Mouse (Mus musculus): Measurements from ENCODE around the gene Farsa. TPM values are rescaled to one million over a fixed set of nuclear protein-coding genes. Genes with fewer than 3 reads are reported as not detected.
A peak's percentile ranks its signal among the peaks of the same experiment; 100 is the strongest.

Farsa gene
- 10 to 100 TPM; 23.8 to 24.9 TPM for total RNA-seq (2021)
- long read RNA-seq, experiment 1, transcript Farsa-201 (13 exons, 1,826 nt), result major isoform, 39 of 44 reads
- long read RNA-seq, experiment 1, partial matches to known transcripts, result 3 of 44 reads
- long read RNA-seq, experiment 1, other reads (novel, unspliced or antisense), result 0 of 44 reads
- long read RNA-seq, experiment 2, transcript Farsa-201 (13 exons, 1,826 nt), result major isoform, 34 of 39 reads
- long read RNA-seq, experiment 2, partial matches to known transcripts, result 2 of 39 reads
- long read RNA-seq, experiment 2, other reads (novel, unspliced or antisense), result 2 of 39 reads

DNA sequence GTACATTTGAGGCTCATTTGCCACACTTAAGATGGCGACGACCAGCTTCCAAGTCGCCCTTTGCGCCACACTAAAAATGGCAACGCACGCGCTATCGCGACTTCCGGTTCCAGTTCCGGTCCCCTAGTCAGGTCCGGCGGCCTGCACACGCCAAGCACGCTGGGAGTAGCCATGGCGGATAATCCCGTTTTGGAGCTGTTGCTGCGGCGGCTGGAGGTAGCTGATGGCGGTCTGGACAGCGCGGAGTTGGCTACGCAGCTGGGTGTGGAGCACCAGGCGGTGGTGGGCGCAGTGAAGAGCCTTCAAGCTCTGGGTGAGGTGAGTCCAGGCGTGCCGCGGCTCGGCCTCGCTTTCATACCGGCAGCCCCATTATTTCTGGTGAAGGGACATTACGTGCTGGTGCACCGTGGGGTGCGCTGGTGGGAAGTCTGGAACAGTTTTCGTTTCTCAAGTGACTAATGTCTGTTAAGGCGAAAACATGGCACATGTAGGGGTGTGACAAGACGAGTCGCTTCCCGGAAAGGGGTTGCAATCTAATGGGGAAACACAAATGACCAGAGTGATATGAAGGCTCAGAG, at the start of gene Farsa:
TSS of gene Farsa (plus strand) at position 126 of the 578 bp plus-strand sequence.
- Histone ChIP-seq H3K27ac (peak within 1 kb of the TSS; percentile 97), H3K4me3 (peak within 1 kb of the TSS; percentile 96)
- intact Hi-C loops (cut with DNase I), result no loop called here
- DNase-seq, result peak; percentile 96
- no peak for TF ChIP-seq CTCF (IDR thresholded peaks at IDR 0.05)

DNA sequence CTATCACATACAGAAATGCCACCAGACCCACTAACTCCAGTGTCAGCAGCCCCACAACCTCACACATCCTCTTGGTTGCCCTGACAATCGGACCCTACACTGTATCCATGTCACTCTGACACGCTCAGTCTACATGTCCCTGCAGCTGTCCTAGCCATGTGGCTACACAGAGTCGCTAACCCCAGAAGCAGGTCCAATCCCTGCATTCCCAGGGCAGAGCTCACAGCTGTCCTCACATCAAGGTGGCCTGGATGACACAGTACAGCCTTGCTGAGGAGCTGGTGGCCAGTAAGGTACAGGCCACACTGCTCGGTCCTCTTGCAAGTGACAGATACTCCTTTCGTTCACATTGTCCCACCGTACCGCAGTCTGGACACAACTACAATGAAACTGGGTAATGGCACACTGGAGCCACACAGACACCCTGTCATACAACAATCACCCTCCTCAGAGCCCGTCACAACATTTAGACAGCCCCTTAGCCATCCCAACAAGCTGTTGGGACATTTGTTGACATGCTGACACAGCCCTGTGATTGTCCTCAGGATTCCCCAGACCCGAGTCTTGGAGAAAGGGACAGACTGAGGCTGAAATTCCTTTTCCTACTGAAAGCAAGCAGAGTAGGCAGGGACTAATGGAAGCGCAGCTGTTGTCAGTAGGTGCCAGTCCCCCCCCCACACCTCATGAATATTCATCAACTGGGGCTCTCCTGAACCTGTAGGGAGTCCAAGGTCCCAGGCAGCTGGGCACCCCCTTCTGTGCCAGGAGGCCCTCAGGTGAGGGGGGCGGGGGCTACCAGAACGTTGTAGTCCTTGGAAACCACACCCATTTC, 47.5 kb upstream of the Farsa start:
- no peak for TF ChIP-seq CTCF (IDR thresholded peaks at IDR 0.05)
- peak overlapping the region; percentile 62 for H3K27ac ChIP-seq
- H3K4me3 ChIP-seq, result no peak overlapping the region
- intact Hi-C loops (cut with DNase I), result no loop called here
- DNase-seq, result no peak

DNA sequence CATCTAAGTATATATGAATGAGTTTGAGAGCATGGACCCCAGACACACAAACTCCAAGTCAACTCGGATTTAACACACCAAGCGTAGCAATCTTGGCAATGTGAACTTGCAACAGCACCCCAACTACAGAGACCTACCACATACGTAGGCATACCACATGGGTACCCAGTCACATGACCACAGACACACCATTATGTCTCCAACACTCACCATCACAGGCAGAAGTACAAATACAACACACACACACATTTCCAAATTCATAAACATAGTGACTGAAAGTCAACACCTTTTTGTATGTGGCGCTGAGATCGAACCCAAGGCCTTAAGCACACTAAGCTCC, 46.9 kb upstream of the Farsa start:
- DNase-seq, result no peak
- no peak overlapping the region for H3K4me3 ChIP-seq
- intact Hi-C loops (cut with DNase I), result loop anchor here (5.0 kb wide), 1 partner anchor 218 kb away; no protein-coding TSS in a partner anchor
- H3K27ac ChIP-seq, result peak overlapping the region; percentile 62; the same call in 1 of the 2 replicates
- no peak for TF ChIP-seq CTCF (IDR thresholded peaks at IDR 0.05)

DNA sequence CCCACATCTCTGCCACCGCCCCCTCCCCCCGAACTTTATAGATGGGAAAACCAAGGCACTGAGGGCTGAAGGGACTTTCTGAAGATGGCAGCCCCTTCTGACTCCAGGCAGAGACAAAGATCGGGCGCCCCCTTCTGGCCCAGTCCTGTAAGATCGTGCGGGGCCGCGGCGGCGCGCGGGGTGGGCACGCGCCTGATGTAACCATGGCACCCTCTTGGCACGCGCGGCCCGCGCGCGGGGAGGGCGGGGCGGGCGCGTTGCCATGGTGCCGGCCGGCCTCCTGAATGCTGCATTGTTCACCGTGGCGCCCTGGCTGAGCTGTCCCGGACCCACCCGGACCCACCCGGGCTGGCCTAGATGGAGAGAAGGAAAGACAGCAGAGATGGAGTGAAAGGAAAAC, 45.9 kb upstream of the Farsa start:
- peak overlapping the region; percentile 63 for H3K4me3 ChIP-seq
- intact Hi-C loops (cut with DNase I), result loop anchor here (5.0 kb wide), 1 partner anchor 219 kb away; no protein-coding TSS in a partner anchor

DNA sequence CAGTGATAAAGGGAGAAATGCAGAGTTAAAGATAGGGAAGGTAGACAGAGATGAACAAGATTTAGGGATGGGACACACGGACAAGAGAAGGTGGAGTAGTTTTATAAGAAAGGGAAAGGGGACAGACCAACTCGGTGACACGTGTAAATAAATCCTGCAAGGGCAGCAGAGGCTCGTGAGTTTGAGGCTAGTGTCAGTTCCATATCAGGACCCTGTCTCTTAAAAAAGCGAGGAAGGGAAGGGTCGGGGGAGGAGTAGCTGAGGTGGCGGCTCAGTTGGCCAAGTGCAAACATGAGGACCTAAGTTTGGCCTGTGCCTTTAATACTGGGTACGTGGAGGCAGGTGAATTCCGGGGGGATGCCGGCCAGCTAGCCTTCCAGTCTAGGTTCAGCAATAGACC, 45.5 kb upstream of the Farsa start:
- Histone ChIP-seq H3K4me3 (peak overlapping the region; percentile 63), H3K27ac (peak overlapping the region; percentile 64)
- no peak for DNase-seq
- intact Hi-C loops (cut with DNase I), result loop anchor here (5.0 kb wide), 1 partner anchor 219 kb away; no protein-coding TSS in a partner anchor
- no peak for TF ChIP-seq CTCF (IDR thresholded peaks at IDR 0.05)

More for the DNA sequence above, 45.9 kb upstream of the Farsa start:
- TF ChIP-seq CTCF (IDR thresholded peaks at IDR 0.05), result peak; percentile 88
- H3K27ac ChIP-seq, result peak overlapping the region; percentile 64
- peak; percentile 94 for DNase-seq

DNA sequence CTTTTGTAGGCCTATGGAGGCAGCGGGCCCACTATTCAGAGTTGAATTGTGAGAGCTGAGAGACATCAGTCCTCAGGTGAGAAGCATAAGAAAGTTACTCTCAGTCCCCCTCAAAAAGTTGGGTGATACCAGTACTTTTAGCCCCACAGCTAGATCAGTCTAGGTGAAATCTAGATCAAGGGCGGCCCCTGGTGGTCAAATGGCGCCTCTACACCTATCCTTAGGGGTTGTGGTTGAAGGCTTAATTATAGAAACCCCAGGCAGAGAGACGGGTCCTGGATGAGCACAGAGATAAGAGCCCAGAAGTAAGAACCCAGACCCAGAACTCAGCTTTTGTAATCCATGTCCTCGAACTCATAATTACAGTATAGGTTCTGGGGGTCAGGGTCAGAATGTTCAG, 43.7 kb upstream of the Farsa start:
- peak; percentile 86 for TF ChIP-seq CTCF (IDR thresholded peaks at IDR 0.05)
- peak; percentile 83 for DNase-seq
- Histone ChIP-seq H3K27ac (peak overlapping the region; percentile 53), H3K4me3 (no peak overlapping the region)
- intact Hi-C loops (cut with DNase I), result loop anchor here (2.0 to 5.0 kb wide), 3 partner anchors 74 to 221 kb away; no protein-coding TSS in a partner anchor

DNA sequence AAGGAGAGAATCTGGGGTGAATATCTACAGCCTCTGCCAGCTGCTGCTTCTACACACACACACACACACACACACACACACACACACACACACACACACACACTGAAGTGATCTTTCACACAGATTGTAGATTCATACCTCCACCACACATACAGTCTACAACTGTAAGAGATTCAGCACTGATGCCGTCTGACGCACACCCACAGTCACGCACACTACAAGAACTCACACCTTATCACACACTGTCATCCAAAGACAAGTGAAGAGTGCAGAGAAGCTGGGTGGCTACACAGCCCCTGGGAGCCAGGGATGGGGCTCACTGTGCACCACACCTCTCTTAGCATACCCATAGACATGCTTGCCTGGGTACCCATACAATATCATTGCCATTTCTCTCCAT, 43.0 kb upstream of the Farsa start:
- TF ChIP-seq CTCF (IDR thresholded peaks at IDR 0.05), result no peak
- Histone ChIP-seq H3K27ac (peak overlapping the region; percentile 96), H3K4me3 (no peak overlapping the region)
- intact Hi-C loops (cut with DNase I), result loop anchor here (2.0 to 5.0 kb wide), 4 partner anchors 75 to 222 kb away; no protein-coding TSS in a partner anchor
- no peak for DNase-seq

DNA sequence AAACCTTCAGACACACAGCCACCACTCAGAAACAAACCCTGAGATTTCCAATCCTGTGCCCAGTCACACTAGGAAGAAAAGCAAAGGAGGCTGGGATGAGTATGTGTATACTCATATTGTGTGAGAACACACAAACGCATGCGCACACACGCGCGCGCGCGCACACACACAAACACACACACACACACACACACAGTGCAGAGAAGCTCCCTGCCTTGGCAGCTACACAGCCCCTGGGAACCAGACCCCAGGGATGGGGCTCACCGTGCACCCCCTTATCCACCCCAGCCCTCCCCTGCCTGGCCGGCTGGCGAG, 42.6 kb upstream of the Farsa start:
- Histone ChIP-seq H3K4me3 (peak overlapping the region; percentile 65), H3K27ac (peak overlapping the region; percentile 96)
- TF ChIP-seq CTCF (IDR thresholded peaks at IDR 0.05), result no peak
- intact Hi-C loops (cut with DNase I), result loop anchor here (2.0 to 5.0 kb wide), 2 partner anchors 175 to 222 kb away; no protein-coding TSS in a partner anchor
- DNase-seq, result no peak

DNA sequence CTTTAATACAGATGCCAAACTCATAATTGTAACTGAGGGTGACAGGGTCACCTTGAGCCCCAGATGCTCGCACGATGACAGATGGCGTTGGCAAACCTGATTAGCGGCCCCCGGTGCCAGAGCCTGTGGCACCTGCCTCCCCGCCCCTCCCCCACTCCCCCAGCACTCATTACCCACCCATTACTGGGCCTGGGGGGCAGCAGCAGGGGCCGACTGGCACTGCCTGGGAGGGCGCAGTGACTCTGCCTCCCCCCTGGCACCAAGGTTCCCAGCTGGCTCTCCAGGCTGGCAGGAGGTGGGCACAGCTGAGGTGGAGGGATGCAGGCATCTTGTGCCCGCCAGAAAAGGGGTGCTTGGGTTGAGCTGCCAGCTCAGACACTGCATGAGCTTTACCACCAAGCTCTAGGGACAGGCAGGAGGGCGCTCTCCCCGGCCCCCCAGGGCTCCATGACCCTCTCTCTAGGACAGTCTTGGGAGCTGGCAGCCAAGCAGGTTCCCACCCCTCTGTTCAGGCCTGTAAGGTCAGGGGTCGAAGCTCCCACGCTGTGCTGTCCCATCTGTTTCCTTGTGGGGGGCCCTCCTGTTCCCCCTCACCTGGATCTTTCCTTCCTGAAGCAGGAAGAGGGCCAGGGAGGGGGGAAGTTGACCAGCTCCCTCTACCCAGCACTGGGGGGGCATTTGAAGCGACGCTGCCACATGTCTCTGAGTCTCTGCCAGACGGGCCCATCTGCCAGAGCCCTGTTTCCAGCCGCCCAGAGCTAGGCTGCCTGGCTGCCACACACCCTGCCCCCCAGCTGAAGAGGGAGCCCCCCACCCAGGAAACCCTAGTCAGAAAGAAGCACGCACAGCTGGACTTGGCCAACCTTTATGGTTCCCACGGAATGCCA, 42.0 kb upstream of the Farsa start:
- H3K4me3 ChIP-seq, result peak overlapping the region; percentile 65
- H3K27ac ChIP-seq, result peak overlapping the region; percentile 96
- intact Hi-C loops (cut with DNase I), result loop anchor here (2.0 to 5.0 kb wide), 2 partner anchors 176 to 222 kb away; no protein-coding TSS in a partner anchor
- no peak for TF ChIP-seq CTCF (IDR thresholded peaks at IDR 0.05)
- DNase-seq, result peak; percentile 71

DNA sequence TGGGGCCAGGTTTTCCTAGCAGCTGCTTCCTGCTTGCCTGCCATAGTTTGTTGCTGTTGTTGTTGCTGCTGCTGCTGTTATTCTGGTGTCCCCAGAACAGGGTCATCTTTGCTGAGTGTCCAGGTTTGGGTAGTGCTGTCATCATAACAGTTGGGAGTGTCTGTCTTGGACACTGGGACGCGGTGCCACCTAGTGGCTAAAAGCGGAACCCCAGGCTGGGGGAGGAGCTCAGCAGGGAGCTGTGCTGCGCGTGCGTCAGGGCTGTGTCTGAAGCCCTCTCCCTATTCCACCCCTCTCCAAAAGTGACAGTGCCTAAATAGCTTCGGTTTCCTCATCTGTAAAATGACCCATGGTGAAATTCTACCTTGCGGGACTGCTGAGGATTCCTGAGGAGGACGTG, 41.2 kb upstream of the Farsa start:
- H3K27ac ChIP-seq, result peak overlapping the region; percentile 96
- no peak for TF ChIP-seq CTCF (IDR thresholded peaks at IDR 0.05)
- peak overlapping the region; percentile 65 for H3K4me3 ChIP-seq
- peak; percentile 97 for DNase-seq
- intact Hi-C loops (cut with DNase I), result loop anchor here (2.0 kb wide), 1 partner anchor 177 kb away; no protein-coding TSS in a partner anchor

DNA sequence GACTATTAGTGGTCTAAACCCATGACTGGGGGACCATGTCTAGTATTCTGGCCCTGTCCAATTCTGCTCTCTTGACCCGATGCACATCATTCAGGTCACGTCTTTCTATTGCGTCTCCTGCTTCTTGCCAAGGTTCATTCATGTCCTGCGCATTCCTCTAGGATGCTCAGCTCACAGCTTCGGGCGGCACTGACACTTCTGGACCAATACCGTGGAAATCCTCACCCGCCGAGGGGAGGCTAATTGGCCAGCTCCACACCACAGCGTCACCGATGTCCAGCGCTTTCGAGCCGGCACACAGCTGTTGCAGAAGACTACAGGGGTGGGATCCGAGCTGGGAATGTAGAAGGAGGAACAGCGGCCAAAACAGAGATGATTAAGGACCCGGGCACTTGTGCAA, 40.7 kb upstream of the Farsa start:
- no peak for DNase-seq
- Histone ChIP-seq H3K4me3 (no peak overlapping the region), H3K27ac (peak overlapping the region; percentile 96; the same call in 1 of the 2 replicates)
- no peak for TF ChIP-seq CTCF (IDR thresholded peaks at IDR 0.05)
- intact Hi-C loops (cut with DNase I), result no loop called here

DNA sequence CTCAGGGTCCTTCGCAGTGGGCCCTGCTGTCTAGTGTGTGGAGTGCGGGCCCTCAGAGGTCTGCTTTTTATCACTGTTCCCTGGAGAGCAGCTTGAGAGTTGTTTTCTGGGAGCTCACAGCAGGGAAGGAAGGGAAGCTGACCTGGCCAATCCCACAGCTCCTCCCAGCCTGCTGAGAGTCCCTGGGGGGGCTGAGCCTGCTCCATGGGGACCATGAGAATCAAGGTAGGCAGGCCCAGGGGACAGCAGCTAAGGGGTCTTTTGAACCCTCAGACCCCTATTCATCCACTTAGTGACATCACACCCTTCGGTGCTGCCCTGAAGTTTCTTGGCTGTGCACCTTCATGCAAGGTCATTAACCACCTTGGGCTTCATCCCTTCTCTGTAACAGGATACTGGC, 34.1 kb upstream of the Farsa start, which contains the start of gene Dand5:
TSS of gene Dand5 (minus strand) at position 101 of the 400 bp plus-strand sequence.
- intact Hi-C loops (cut with DNase I), result no loop called here
- Histone ChIP-seq H3K27ac (no peak within 1 kb of the TSS), H3K4me3 (no peak within 1 kb of the TSS)
- TF ChIP-seq CTCF (IDR thresholded peaks at IDR 0.05), result no peak
- DNase-seq, result no peak
